Mouse (Mus musculus): ENCODE data around the gene Iqch. TPM values are rescaled to one million over a fixed set of nuclear protein-coding genes. Genes with fewer than 3 reads are reported as not detected.

The Iqch gene
- polyA plus RNA-seq, 1 experiment from 2014 or later: 0.14 TPM

- Histone ChIP-seq H3K27ac (ENCODE audit: low read length) (peak overlapping the region; percentile 27; the same call in 1 of the 2 replicates), H3K27me3 (ENCODE audit: control insufficient read depth, insufficient read depth, low read length) (no peaks in the 10 kb centered on the region), H3K4me2 (ENCODE audit: low read depth, low read length) (no peak overlapping the region), H3K4me1 (ENCODE audit: control insufficient read depth, insufficient read depth, low read length) (peaks cover 31% of the 10 kb centered on the region), H3K36me3 (ENCODE audit: control insufficient read depth, insufficient read depth) (peaks cover 5% of the 10 kb centered on the region; the same call in 1 of the 2 replicates), H3K9me3 (replicated peaks; ENCODE audit: control insufficient read depth, low read length) (no peaks in the 10 kb centered on the region), H3K4me3 (ENCODE audit: low read length) (no peak overlapping the region), H3K9ac (ENCODE audit: low read length) (no peak overlapping the region)
- ATAC-seq (replicated peaks; ENCODE audit: extremely low read depth, insufficient read depth, low FRiP score): no peak
- 16% methylated on average over 2 of the region's 2 CpGs for WGBS
Measured at GRCm38 (mm10) chr9:63373315-63373714, 229.0 kb downstream of the Iqch start.

- no peak for ATAC-seq (replicated peaks; ENCODE audit: extremely low read depth, insufficient read depth, low FRiP score)
- H3K4me1 ChIP-seq (ENCODE audit: control insufficient read depth, insufficient read depth, low read length): peaks cover 30% of the 10 kb centered on the region
- H3K36me3 ChIP-seq (ENCODE audit: control insufficient read depth, insufficient read depth): peaks cover 5% of the 10 kb centered on the region; the same call in 1 of the 2 replicates
- no peak overlapping the region for H3K4me3 ChIP-seq (ENCODE audit: low read length)
- H3K9me3 ChIP-seq (replicated peaks; ENCODE audit: control insufficient read depth, low read length): no peaks in the 10 kb centered on the region
- H3K4me2 ChIP-seq (ENCODE audit: low read depth, low read length): no peak overlapping the region
- no peak overlapping the region for H3K9ac ChIP-seq (ENCODE audit: low read length)
- 61% methylated on average over 8 of the region's 8 CpGs for WGBS
- no peak overlapping the region for H3K27ac ChIP-seq (ENCODE audit: low read length)
- no peaks in the 10 kb centered on the region for H3K27me3 ChIP-seq (ENCODE audit: control insufficient read depth, insufficient read depth, low read length)
Measured at GRCm38 (mm10) chr9:63372541-63372940, 229.8 kb downstream of the Iqch start.

Other genes starting within 250 kb of the Iqch start
- 28.4 and 29.1 TPM in 2 replicates for gene Map2k5, start 224.6 kb downstream of the Iqch start, polyA plus RNA-seq (2015; fragmentation: Nextera tagmentation; extraction: Ambion mirVana)
- 79.8 and 85.7 TPM in 2 replicates for gene 2300009A05Rik, start 203.2 kb downstream of the Iqch start, polyA plus RNA-seq (2015; fragmentation: Nextera tagmentation; extraction: Ambion mirVana)
- gene Aagab, start 167 bp upstream of the Iqch start, polyA plus RNA-seq (2015; fragmentation: Nextera tagmentation; extraction: Ambion mirVana): 29.4 and 32.5 TPM in 2 replicates
- 12.5 and 13.7 TPM in 2 replicates for gene Smad3, start 155.5 kb upstream of the Iqch start, polyA plus RNA-seq (2015; fragmentation: Nextera tagmentation; extraction: Ambion mirVana)